Mouse (Mus musculus) kidney, postnatal 10 days (tissue): ENCODE results near the gene Hist1h3i.
A peak's percentile ranks its signal among the peaks of the same experiment; 100 is the strongest.
"Not testable (repeated sequence)": the region's sequence is repeated elsewhere in the genome, so short reads cannot be mapped to it uniquely, and the experiment has no call there.

Source experiments
- DNase-seq: peaks from one replicate; pipeline ENCODE4 v3.0.0; 2021; ENCODE audit warnings: mixed read lengths

The Hist1h3i gene

GRCm38 (mm10) chr13:21782361-21783254, 562 bp downstream of the Hist1h3i start:
- not testable (repeated sequence) for DNase-seq

GRCm38 (mm10) chr13:21781639-21782038, 1.5 kb downstream of the Hist1h3i start:
- DNase-seq = no peak

- DNase-seq = no peak
These were observed 2.1 kb downstream of the Hist1h3i start for GRCm38 (mm10) chr13:21781021-21781555.

- DNase-seq = peak; percentile 69
These were observed 3.1 kb downstream of the Hist1h3i start, which contains the start of gene Hist1h1b for GRCm38 (mm10) chr13:21779767-21780731. Gene Hist1h1b, minus strand, starts transcription at chr13:21780625.

- DNase-seq = peak; percentile 80
These were observed 4.1 kb downstream of the Hist1h3i start for GRCm38 (mm10) chr13:21778814-21779766.

GRCm38 (mm10) chr13:21755707-21756106, 27.5 kb downstream of the Hist1h3i start:
- DNase-seq = no peak

GRCm38 (mm10) chr13:21754294-21755001, 28.7 kb downstream of the Hist1h3i start:
- DNase-seq = peak; percentile 61

- peak; percentile 67 for DNase-seq
These were observed 29.5 kb downstream of the Hist1h3i start, which contains the start of the genes Hist1h2ak and Hist1h2bn for GRCm38 (mm10) chr13:21753524-21754285. Gene Hist1h2ak, minus strand, starts transcription at chr13:21753827. Gene Hist1h2bn, plus strand, starts transcription at chr13:21754123.

GRCm38 (mm10) chr13:21753051-21753523, 30.1 kb downstream of the Hist1h3i start:
- no peak for DNase-seq

- no peak for DNase-seq
These were observed 30.8 kb downstream of the Hist1h3i start for GRCm38 (mm10) chr13:21752356-21752755.

- no peak for DNase-seq
These were observed 31.3 kb downstream of the Hist1h3i start for GRCm38 (mm10) chr13:21751827-21752226.

- no peak for DNase-seq
These were observed 31.8 kb downstream of the Hist1h3i start for GRCm38 (mm10) chr13:21751417-21751816.

GRCm38 (mm10) chr13:21750159-21751017, 32.8 kb downstream of the Hist1h3i start, which contains the start of gene Hist1h4k:
Gene Hist1h4k, minus strand, starts transcription at chr13:21750505.
- DNase-seq = peak; percentile 94

- no peak for DNase-seq
These were observed 33.6 kb downstream of the Hist1h3i start for GRCm38 (mm10) chr13:21749387-21750158.

- no peak for DNase-seq
These were observed 38.2 kb downstream of the Hist1h3i start for GRCm38 (mm10) chr13:21745006-21745405.

- DNase-seq = peak; percentile 86
These were observed 48.0 kb downstream of the Hist1h3i start, which contains the start of gene Hist1h4j for GRCm38 (mm10) chr13:21734906-21735767. Gene Hist1h4j, plus strand, starts transcription at chr13:21735064.
